Mouse (Mus musculus) midbrain, postnatal 0 days (tissue): Measurements from ENCODE around the gene Fancg. TPM values are rescaled to one million over a fixed set of nuclear protein-coding genes. Genes with fewer than 3 reads are reported as not detected.

Experiments
- ATAC-seq: fragments of 200-750 bp; cut with Nextera tagmentation; 2 replicates; pipeline ENCODE4 v1.8.0; 2017; ENCODE audit warnings: moderate number of reproducible peaks, mild to moderate bottlenecking, moderate TSS enrichment, moderate library complexity; ENCODE audit not compliant: low FRiP score
- DNase-seq: peaks from one replicate; pipeline ENCODE4 v3.0.0-alpha.2; 2015; ENCODE audit warnings: low spot score
- H3K27ac ChIP-seq: fragments of 300-500 bp; sonication (generic); 2 replicates; pipeline ENCODE4 v1.5.1; 2014; ENCODE audit warnings: low read depth, mild to moderate bottlenecking, low read length, mixed read lengths
- H3K27me3 ChIP-seq: fragments of 300-500 bp; sonication (generic); 2 replicates; pipeline ENCODE4 v1.6.1; 2014; ENCODE audit warnings: low read length, control low read depth, mixed read lengths; ENCODE audit not compliant: insufficient read depth
- H3K36me3 ChIP-seq: fragments of 300-500 bp; sonication (generic); 2 replicates; pipeline ENCODE4 v1.6.1; 2014; ENCODE audit warnings: low read length, control low read depth, mixed read lengths; ENCODE audit not compliant: insufficient read depth
- H3K4me1 ChIP-seq: fragments of 300-500 bp; sonication (generic); 2 replicates; pipeline ENCODE4 v1.6.1; 2014; ENCODE audit warnings: mild to moderate bottlenecking, control low read depth, antibody characterized with exemption, low read length, mixed read lengths; ENCODE audit not compliant: insufficient read depth
- H3K4me2 ChIP-seq: fragments of 300-500 bp; sonication (generic); 2 replicates; pipeline ENCODE4 v1.6.1; 2014; ENCODE audit warnings: low read depth, mild to moderate bottlenecking, low read length, mixed read lengths; ENCODE audit not compliant: poor library complexity, severe bottlenecking
- H3K4me3 ChIP-seq: fragments of 300-500 bp; sonication (generic); 2 replicates; pipeline ENCODE4 v1.5.1; 2014; ENCODE audit warnings: low read depth, mild to moderate bottlenecking, low read length, moderate library complexity
- H3K9ac ChIP-seq: fragments of 300-500 bp; sonication (generic); replicated peaks from 2 replicates; pipeline ENCODE4 v1.6.1; 2014; ENCODE audit warnings: mild to moderate bottlenecking, low read length, moderate library complexity, mixed read lengths; ENCODE audit not compliant: poor library complexity, severe bottlenecking
- H3K9me3 ChIP-seq: fragments of 300-500 bp; sonication (generic); 2 replicates; pipeline ENCODE4 v1.6.1; 2016; ENCODE audit warnings: low read length, control low read depth
- CTCF ChIP-seq: IDR thresholded peaks from 2 replicates; pipeline ENCODE4 v1.5.1; 2016; ENCODE audit warnings: antibody characterized with exemption, mild to moderate bottlenecking
- WGBS: fragments of 180-500 bp; shearing (Covaris S2); extraction: QIAGEN DNeasy Blood & Tissue Kit; methylation state at CpG from one replicate; pipeline ENCODE4 v1.1.7; 2014; 5-methylcytosine and 5-hydroxymethylcytosine counted together
- polyA plus RNA-seq: library from polyadenylated mRNA; unstranded; fragments of >200 nt; fragmentation: Nextera tagmentation; extraction: Ambion mirVana; gene quantifications from 2 replicates; pipeline ENCODE4 v1.2.1, GENCODE M21; 2015
- total RNA-seq: library from RNA; depleted of rRNA; stranded (reverse); fragments of >200 nt; gene quantifications from 2 replicates; pipeline ENCODE4 v1.2.3, GENCODE M21; 2014

The Fancg gene
- total and polyA plus RNA-seq, 2 experiments from 2014 or later, result 14.2 to 15.0 TPM

GRCm38 (mm10) chr4:43037860-43038566 is 27.7 kb upstream of the Fancg start:
- TF ChIP-seq CTCF, result no peak
- WGBS, result 70% methylated on average over 4 of the region's 4 CpGs
- ATAC-seq (no peak), DNase-seq (no peak)
- Histone ChIP-seq H3K4me2 (peak overlapping the region; percentile 88), H3K4me1 (peaks cover 5% of the 10 kb centered on the region; the same call in 1 of the 2 replicates), H3K27me3 (no peaks in the 10 kb centered on the region), H3K9ac (no peak overlapping the region), H3K36me3 (peaks cover 21% of the 10 kb centered on the region), H3K9me3 (no peaks in the 10 kb centered on the region), H3K27ac (no peak overlapping the region), H3K4me3 (0 out of 2 replicates have a peak overlapping the region, but pooled peaks have one; percentile 81)

GRCm38 (mm10) chr4:43036356-43036755 is 26.1 kb upstream of the Fancg start:
- H3K27ac ChIP-seq, result no peak overlapping the region
- ATAC-seq (no peak), DNase-seq (no peak)
- H3K4me2 ChIP-seq, result no peak overlapping the region
- WGBS, result 84% methylated on average over 10 of the region's 10 CpGs
- H3K36me3 ChIP-seq, result peaks cover 21% of the 10 kb centered on the region
- H3K4me1 ChIP-seq, result peaks cover 5% of the 10 kb centered on the region; the same call in 1 of the 2 replicates
- no peak overlapping the region for H3K4me3 ChIP-seq
- no peak overlapping the region for H3K9ac ChIP-seq
- no peaks in the 10 kb centered on the region for H3K27me3 ChIP-seq
- no peaks in the 10 kb centered on the region for H3K9me3 ChIP-seq
- TF ChIP-seq CTCF, result no peak

GRCm38 (mm10) chr4:43035851-43036250 is 25.5 kb upstream of the Fancg start:
- Histone ChIP-seq H3K36me3 (peaks cover 21% of the 10 kb centered on the region), H3K27me3 (no peaks in the 10 kb centered on the region), H3K4me1 (peaks cover 5% of the 10 kb centered on the region; the same call in 1 of the 2 replicates), H3K4me2 (no peak overlapping the region), H3K9me3 (no peaks in the 10 kb centered on the region), H3K4me3 (no peak overlapping the region), H3K27ac (no peak overlapping the region), H3K9ac (no peak overlapping the region)
- ATAC-seq, result no peak
- no peak for DNase-seq
- no peak for TF ChIP-seq CTCF
- WGBS, result 94% methylated on average over 6 of the region's 6 CpGs

- WGBS, result 86% methylated on average over 14 of the region's 14 CpGs
- peaks cover 30% of the 10 kb centered on the region for H3K36me3 ChIP-seq
- H3K9me3 ChIP-seq, result no peaks in the 10 kb centered on the region
- H3K4me2 ChIP-seq, result no peak overlapping the region
- no peak overlapping the region for H3K4me3 ChIP-seq
- no peak overlapping the region for H3K27ac ChIP-seq
- no peak for TF ChIP-seq CTCF
- no peaks in the 10 kb centered on the region for H3K27me3 ChIP-seq
- no peak for DNase-seq
- ATAC-seq, result no peak
- no peak overlapping the region for H3K9ac ChIP-seq
- H3K4me1 ChIP-seq, result peaks cover 9% of the 10 kb centered on the region; the same call in 1 of the 2 replicates
Observed at GRCm38 (mm10) chr4:43033481-43033880, 23.2 kb upstream of the Fancg start.

- DNase-seq (no peak), ATAC-seq (no peak)
- no peaks in the 10 kb centered on the region for H3K9me3 ChIP-seq
- no peaks in the 10 kb centered on the region for H3K27me3 ChIP-seq
- 0 out of 2 replicates have a peak, but pooled peaks cover 4% of the 10 kb centered on the region for H3K4me1 ChIP-seq
- TF ChIP-seq CTCF, result no peak
- no peak overlapping the region for H3K4me3 ChIP-seq
- no peak overlapping the region for H3K9ac ChIP-seq
- H3K36me3 ChIP-seq, result peaks cover 38% of the 10 kb centered on the region
- H3K27ac ChIP-seq, result peak overlapping the region; percentile 84
- 90% methylated on average over 1 of the region's 1 CpGs for WGBS
- H3K4me2 ChIP-seq, result no peak overlapping the region
Observed at GRCm38 (mm10) chr4:43032501-43032900, 22.2 kb upstream of the Fancg start.

- peak; percentile 98 for DNase-seq
- Histone ChIP-seq H3K27ac (peak within 1 kb of the TSS; percentile 84), H3K4me1 (0 out of 2 replicates have a peak, but pooled peaks cover 4% of the 10 kb centered on the region), H3K4me2 (peak within 1 kb of the TSS; percentile 62), H3K9ac (peak within 1 kb of the TSS; percentile 88), H3K4me3 (peak within 1 kb of the TSS; percentile 69), H3K9me3 (no peaks in the 10 kb centered on the region), H3K27me3 (no peaks in the 10 kb centered on the region), H3K36me3 (peaks cover 36% of the 10 kb centered on the region)
- under 1% methylated on average over 38 of the region's 38 CpGs for WGBS
- peak; percentile 67 for TF ChIP-seq CTCF
- ATAC-seq, result peak; percentile 96
Observed at GRCm38 (mm10) chr4:43031237-43031995, 21.1 kb upstream of the Fancg start, which contains the start of gene Stoml2. Stoml2 (minus strand) TSS chr4:43031710.
